ENCODE assay signal across 8 mouse cellular contexts in the genomic region with DNA sequence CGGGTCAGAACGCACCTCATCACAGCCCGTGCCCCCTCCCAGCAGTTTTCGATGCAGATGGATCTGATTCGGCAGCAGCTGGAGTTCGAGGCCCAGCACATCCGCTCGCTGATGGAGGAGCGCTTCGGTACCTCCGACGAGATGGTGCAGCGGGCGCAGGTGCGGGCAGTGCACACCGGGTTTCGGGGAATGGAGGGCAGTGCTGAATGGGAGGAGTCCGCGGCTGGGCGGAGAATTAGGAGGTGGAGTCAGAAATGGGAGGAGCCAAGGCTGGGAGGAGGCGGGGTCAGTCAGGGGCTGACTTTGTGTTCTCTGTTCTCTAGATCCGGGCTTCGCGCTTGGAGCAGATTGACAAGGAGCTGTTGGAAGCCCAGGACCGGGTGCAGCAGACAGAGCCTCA. TPM values are rescaled to one million over a fixed set of nuclear protein-coding genes. Genes with fewer than 3 reads are reported as not detected.
DNase-seq lines count a peak whose midpoint lies in the region; ATAC-seq lines count a peak whose summit lies in the region.

No protein-coding gene starts in this region.

- no peak overlapping the region for H3K9ac ChIP-seq in heart, embryonic 13.5 days
- H3K9ac ChIP-seq in forebrain, embryonic 12.5 days: 0 out of 2 replicates have a peak overlapping the region, but pooled peaks have one; percentile 7
- peak overlapping the region; percentile 48; the same call in 1 of the 2 replicates for H3K9ac ChIP-seq in midbrain, embryonic 13.5 days (replicated peaks)

- no peaks in the 10 kb centered on the region for H3K36me3 ChIP-seq in heart, embryonic 13.5 days
- peaks cover 76% of the 10 kb centered on the region for H3K36me3 ChIP-seq in forebrain, embryonic 12.5 days (replicated peaks)
- H3K36me3 ChIP-seq in midbrain, embryonic 13.5 days: peaks cover 82% of the 10 kb centered on the region

- no peak overlapping the region for H3K27ac ChIP-seq in heart, embryonic 13.5 days (replicated peaks)
- no peak overlapping the region for H3K27ac ChIP-seq in forebrain, embryonic 12.5 days
- H3K27ac ChIP-seq in midbrain, embryonic 13.5 days: no peak overlapping the region

- no peaks in the 10 kb centered on the region for H3K9me3 ChIP-seq in heart, embryonic 13.5 days
- no peaks in the 10 kb centered on the region for H3K9me3 ChIP-seq in forebrain, embryonic 12.5 days
- no peaks in the 10 kb centered on the region for H3K9me3 ChIP-seq in midbrain, embryonic 13.5 days

- peaks cover 99% of the 10 kb centered on the region for H3K27me3 ChIP-seq in heart, embryonic 13.5 days (replicated peaks)
- H3K27me3 ChIP-seq in forebrain, embryonic 12.5 days: peaks cover 18% of the 10 kb centered on the region; the same call in 1 of the 2 replicates
- H3K27me3 ChIP-seq in midbrain, embryonic 13.5 days: no peaks in the 10 kb centered on the region

- peak overlapping the region; percentile 41 for H3K4me2 ChIP-seq in heart, embryonic 13.5 days
- peak overlapping the region; percentile 24 for H3K4me2 ChIP-seq in forebrain, embryonic 12.5 days
- peak overlapping the region; percentile 41 for H3K4me2 ChIP-seq in midbrain, embryonic 13.5 days (replicated peaks)

- no peak for DNase-seq in heart, adult 11 months
- DNase-seq in kidney, postnatal 14 days: peak; percentile 53
- peak; percentile 52 for DNase-seq in thymus, postnatal 14 days
- DNase-seq in MN1 (ENCODE audit: low spot score): no peak
- no peak for DNase-seq in ovary, postnatal 36 days (ENCODE audit: low spot score)

- WGBS in heart, embryonic 13.5 days: 11% methylated on average over 25 of the region's 25 CpGs
- 32% methylated on average over 25 of the region's 25 CpGs for WGBS in forebrain, embryonic 12.5 days
- WGBS in midbrain, embryonic 13.5 days: 31% methylated on average over 25 of the region's 25 CpGs

- ATAC-seq in heart, embryonic 13.5 days (ENCODE audit: extremely low read depth, insufficient number of reproducible peaks, low FRiP score, low TSS enrichment): peak; percentile 10; the same call in 1 of the 2 replicates
- ATAC-seq in forebrain, embryonic 12.5 days (ENCODE audit: low FRiP score): no peak
- ATAC-seq in midbrain, embryonic 13.5 days: no peak

- H3K4me3 ChIP-seq in heart, embryonic 13.5 days: peak overlapping the region; percentile 17; the same call in 1 of the 2 replicates
- peak overlapping the region; percentile 10; the same call in 1 of the 2 replicates for H3K4me3 ChIP-seq in forebrain, embryonic 12.5 days (replicated peaks)
- H3K4me3 ChIP-seq in midbrain, embryonic 13.5 days (replicated peaks): peak overlapping the region; percentile 11

- peaks cover 15% of the 10 kb centered on the region for H3K4me1 ChIP-seq in heart, embryonic 13.5 days
- peaks cover 51% of the 10 kb centered on the region for H3K4me1 ChIP-seq in forebrain, embryonic 12.5 days
- H3K4me1 ChIP-seq in midbrain, embryonic 13.5 days (replicated peaks): peaks cover 74% of the 10 kb centered on the region

RNA-seq across cellular contexts. Expression of a gene that starts 9.1 kb away (rescaled TPM):
- 0.90 and 0.94 TPM in 2 replicates for polyA plus RNA-seq in heart, embryonic 13.5 days (2015; fragmentation: Nextera tagmentation; extraction: Ambion mirVana)
- polyA plus RNA-seq in forebrain, embryonic 12.5 days (2016; fragmentation: Nextera tagmentation; extraction: Ambion mirVana): 144 and 165 TPM in 2 replicates
- polyA plus RNA-seq in midbrain, embryonic 13.5 days (2015; fragmentation: Nextera tagmentation; extraction: Ambion mirVana): 182 and 209 TPM in 2 replicates

RNA-seq across cellular contexts. Expression of a gene that starts 12.6 kb away (rescaled TPM):
- polyA plus RNA-seq in heart, embryonic 13.5 days (2015; fragmentation: Nextera tagmentation; extraction: Ambion mirVana): 621 and 687 TPM in 2 replicates
- polyA plus RNA-seq in forebrain, embryonic 12.5 days (2016; fragmentation: Nextera tagmentation; extraction: Ambion mirVana): 708 and 760 TPM in 2 replicates
- 631 and 653 TPM in 2 replicates for polyA plus RNA-seq in midbrain, embryonic 13.5 days (2015; fragmentation: Nextera tagmentation; extraction: Ambion mirVana)

RNA-seq across cellular contexts. Expression of a gene that starts 15.5 kb away (rescaled TPM):
- polyA plus RNA-seq in heart, embryonic 13.5 days (2015; fragmentation: Nextera tagmentation; extraction: Ambion mirVana): 36.0 and 36.6 TPM in 2 replicates
- polyA plus RNA-seq in forebrain, embryonic 12.5 days (2016; fragmentation: Nextera tagmentation; extraction: Ambion mirVana): 42.6 and 44.4 TPM in 2 replicates
- polyA plus RNA-seq in midbrain, embryonic 13.5 days (2015; fragmentation: Nextera tagmentation; extraction: Ambion mirVana): 27.8 and 33.4 TPM in 2 replicates

RNA-seq across cellular contexts. Expression of a gene that starts 24.4 kb away (rescaled TPM):
- polyA plus RNA-seq in heart, embryonic 13.5 days (2015; fragmentation: Nextera tagmentation; extraction: Ambion mirVana): 1.8 and 2.1 TPM in 2 replicates
- 3.7 and 3.8 TPM in 2 replicates for polyA plus RNA-seq in forebrain, embryonic 12.5 days (2016; fragmentation: Nextera tagmentation; extraction: Ambion mirVana)
- 1.9 and 2.1 TPM in 2 replicates for polyA plus RNA-seq in midbrain, embryonic 13.5 days (2015; fragmentation: Nextera tagmentation; extraction: Ambion mirVana)

RNA-seq across cellular contexts. Expression of a gene that starts 24.9 kb away (rescaled TPM):
- 2.6 and 4.4 TPM in 2 replicates for polyA plus RNA-seq in heart, embryonic 13.5 days (2015; fragmentation: Nextera tagmentation; extraction: Ambion mirVana)
- polyA plus RNA-seq in forebrain, embryonic 12.5 days (2016; fragmentation: Nextera tagmentation; extraction: Ambion mirVana): 4.1 and 4.4 TPM in 2 replicates
- polyA plus RNA-seq in midbrain, embryonic 13.5 days (2015; fragmentation: Nextera tagmentation; extraction: Ambion mirVana): 3.0 and 3.1 TPM in 2 replicates

Comparison
In these comparisons a context has a peak if more than half of its experiments do, and no peak if none do; other contexts are left out.
1. DNase-seq: peak in kidney, postnatal 14 days (single experiment) and thymus, postnatal 14 days (single experiment); none in heart, adult 11 months (single experiment), MN1 (single experiment) and ovary, postnatal 36 days (single experiment).
2. RNA of a gene that starts 9.1 kb away (polyA plus RNA-seq): 182 to 209 TPM in midbrain, embryonic 13.5 days and 144 to 165 TPM in forebrain, embryonic 12.5 days; 0.90 to 0.94 TPM in heart, embryonic 13.5 days; every median in the first group is over 10 times any median in the second.
3. Peak in every context shown above with its lines, with median percentiles within 50 percentile points of each other: H3K4me2 ChIP-seq and H3K4me3 ChIP-seq.